12 mouse cellular contexts compared by ENCODE assay signal in the genomic region with DNA sequence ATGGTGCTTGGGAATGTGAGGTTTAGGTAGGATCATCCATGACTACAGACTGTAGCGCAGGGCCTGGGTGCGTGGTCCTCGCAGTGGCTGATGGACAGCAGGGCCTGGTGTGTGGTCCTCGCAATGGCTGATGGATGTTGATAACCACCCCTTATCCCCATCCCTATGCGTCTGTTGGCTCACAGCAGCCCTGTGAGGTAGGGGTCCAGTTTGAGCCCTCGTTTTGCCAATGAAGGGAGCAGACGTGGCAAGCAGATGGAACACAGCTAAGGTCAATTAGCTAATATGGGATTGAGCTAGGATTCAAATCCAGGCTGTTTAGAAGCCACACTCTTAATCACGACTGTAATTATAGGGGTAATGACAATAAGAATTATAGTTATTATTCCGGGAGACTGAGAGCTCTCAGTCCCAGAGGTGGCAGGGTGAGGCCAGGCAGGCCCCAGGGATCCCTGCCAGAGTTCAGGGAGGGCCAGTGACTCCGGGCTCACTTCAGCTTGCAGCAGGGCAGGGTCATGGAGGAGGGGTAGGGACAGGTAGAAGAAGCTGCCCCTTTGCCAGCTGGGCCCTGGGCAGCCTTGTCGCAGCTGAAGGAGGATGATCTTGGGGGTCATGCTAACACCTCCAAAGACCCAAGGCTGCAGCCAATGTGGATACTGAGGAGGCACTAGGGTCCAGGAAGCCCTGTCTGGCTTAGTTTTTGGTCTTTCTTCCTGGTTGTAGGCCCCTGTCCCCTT.
DNase-seq lines count a peak whose midpoint lies in the region; ATAC-seq and TF ChIP-seq lines count a peak whose summit lies in the region.
"Had no signal": no experiment of that assay in that cellular context is flagged by ENCODE, and none has a peak within 500 bp of the region (broad histone marks: within the 10 kb centered on the region; RNA-seq: fewer than 3 reads in every experiment).

No protein-coding gene starts in this region.

- H3K4me1 ChIP-seq in kidney, embryonic 15.5 days = peaks cover 69% of the 10 kb centered on the region
- H3K4me1 ChIP-seq in heart, embryonic 15.5 days (replicated peaks) = peaks cover 69% of the 10 kb centered on the region
- peaks cover 36% of the 10 kb centered on the region for H3K4me1 ChIP-seq in hindbrain, embryonic 16.5 days (ENCODE audit: control insufficient read depth, insufficient read depth, low read depth, low read length)
- H3K4me1 ChIP-seq in limb, embryonic 10.5 days = peaks cover 37% of the 10 kb centered on the region

- peaks cover 41% of the 10 kb centered on the region for H3K36me3 ChIP-seq in kidney, embryonic 15.5 days
- peaks cover 3% of the 10 kb centered on the region; the same call in 1 of the 2 replicates for H3K36me3 ChIP-seq in heart, embryonic 15.5 days
- H3K36me3 ChIP-seq in hindbrain, embryonic 16.5 days (ENCODE audit: control insufficient read depth, insufficient read depth, low read length) = peaks cover 13% of the 10 kb centered on the region
- H3K36me3 ChIP-seq in limb, embryonic 10.5 days = peaks cover 44% of the 10 kb centered on the region
- H3K36me3 ChIP-seq: liver, embryonic 12.5 days had no signal

- no peak overlapping the region for H3K9ac ChIP-seq in kidney, embryonic 15.5 days
- no peak overlapping the region for H3K9ac ChIP-seq in heart, embryonic 15.5 days
- no peak overlapping the region for H3K9ac ChIP-seq in hindbrain, embryonic 16.5 days (ENCODE audit: low read depth, low read length)
- H3K9ac ChIP-seq: embryonic facial prominence, embryonic 15.5 days; liver, embryonic 12.5 days; neural tube, embryonic 12.5 days had no signal

- ATAC-seq in kidney, embryonic 15.5 days (replicated peaks; ENCODE audit: low FRiP score) = no peak
- ATAC-seq in heart, embryonic 15.5 days (replicated peaks; ENCODE audit: insufficient number of reproducible peaks, insufficient read depth, low FRiP score, low read depth) = no peak
- ATAC-seq in hindbrain, embryonic 16.5 days = no peak
- ATAC-seq: liver, embryonic 12.5 days had no signal

- H3K27ac ChIP-seq in gastrocnemius, adult 2 months = peak overlapping the region; percentile 84
- H3K27ac ChIP-seq in kidney, embryonic 15.5 days = peak overlapping the region; percentile 51; the same call in 1 of the 2 replicates
- peak overlapping the region; percentile 19 for H3K27ac ChIP-seq in heart, embryonic 15.5 days
- peak overlapping the region; percentile 36; the same call in 1 of the 2 replicates for H3K27ac ChIP-seq in hindbrain, embryonic 16.5 days (ENCODE audit: low read depth, low read length)
- H3K27ac ChIP-seq in limb, embryonic 10.5 days = no peak overlapping the region
- H3K27ac ChIP-seq: liver, embryonic 12.5 days; neural tube, embryonic 12.5 days had no signal

- no peak for TF ChIP-seq CTCF in gastrocnemius, adult 2 months (IDR thresholded peaks at IDR 0.05)

- 83% methylated on average over 11 of the region's 11 CpGs for WGBS in kidney, embryonic 15.5 days
- WGBS in heart, embryonic 15.5 days = 81% methylated on average over 11 of the region's 11 CpGs
- WGBS in hindbrain, embryonic 16.5 days = 63% methylated on average over 11 of the region's 11 CpGs
- 83% methylated on average over 11 of the region's 11 CpGs for WGBS in limb, embryonic 10.5 days

- DNase-seq in gastrocnemius, adult 2 months = no peak
- no peak for DNase-seq in gastrocnemius, adult 18-20 months (ENCODE audit: low spot score)
- no peak for DNase-seq in kidney, adult 9 months
- DNase-seq in limb, embryonic 10.5 days (ENCODE audit: low spot score) = no peak
- DNase-seq in embryo, embryonic 9.5 days (ENCODE audit: extremely low spot score) = no peak
- DNase-seq: midbrain, embryonic 14.5 days had no signal

- peak overlapping the region; percentile 13; the same call in 1 of the 2 replicates for H3K4me3 ChIP-seq in gastrocnemius, adult 2 months
- H3K4me3 ChIP-seq in kidney, embryonic 15.5 days (replicated peaks) = no peak overlapping the region
- H3K4me3 ChIP-seq in heart, embryonic 15.5 days = no peak overlapping the region
- H3K4me3 ChIP-seq in hindbrain, embryonic 16.5 days (ENCODE audit: low read length) = no peak overlapping the region
- no peak overlapping the region for H3K4me3 ChIP-seq in limb, embryonic 10.5 days
- H3K4me3 ChIP-seq: embryonic facial prominence, embryonic 15.5 days; liver, embryonic 12.5 days; neural tube, embryonic 12.5 days had no signal

- no peak overlapping the region for H3K4me2 ChIP-seq in kidney, embryonic 15.5 days
- no peak overlapping the region for H3K4me2 ChIP-seq in heart, embryonic 15.5 days
- H3K4me2 ChIP-seq in hindbrain, embryonic 16.5 days (ENCODE audit: low read length) = no peak overlapping the region
- H3K4me2 ChIP-seq: embryonic facial prominence, embryonic 15.5 days; liver, embryonic 12.5 days; neural tube, embryonic 12.5 days had no signal

- H3K27me3 ChIP-seq in kidney, embryonic 15.5 days = no peaks in the 10 kb centered on the region
- peaks cover 19% of the 10 kb centered on the region for H3K27me3 ChIP-seq in heart, embryonic 15.5 days
- no peaks in the 10 kb centered on the region for H3K27me3 ChIP-seq in hindbrain, embryonic 16.5 days (replicated peaks; ENCODE audit: control insufficient read depth, insufficient read depth, low read length)
- no peaks in the 10 kb centered on the region for H3K27me3 ChIP-seq in limb, embryonic 10.5 days (ENCODE audit: low read depth, poor library complexity, severe bottlenecking)
- H3K27me3 ChIP-seq: embryonic facial prominence, embryonic 15.5 days; liver, embryonic 12.5 days; neural tube, embryonic 12.5 days had no signal

- no peaks in the 10 kb centered on the region for H3K9me3 ChIP-seq in kidney, embryonic 15.5 days (replicated peaks)
- H3K9me3 ChIP-seq in heart, embryonic 15.5 days (replicated peaks) = no peaks in the 10 kb centered on the region
- no peaks in the 10 kb centered on the region for H3K9me3 ChIP-seq in hindbrain, embryonic 16.5 days (ENCODE audit: control insufficient read depth, low read length)
- no peaks in the 10 kb centered on the region for H3K9me3 ChIP-seq in limb, embryonic 10.5 days (replicated peaks)
- H3K9me3 ChIP-seq: embryonic facial prominence, embryonic 15.5 days; liver, embryonic 12.5 days; neural tube, embryonic 12.5 days had no signal

- intact Hi-C loops in gastrocnemius, adult 2 months (cut with DNase I) = loop anchor here (5.0 kb wide), 2 partner anchors 37 to 78 kb away; no protein-coding TSS in a partner anchor
